10 mouse cellular contexts compared by ENCODE assay signal in the genomic region with DNA sequence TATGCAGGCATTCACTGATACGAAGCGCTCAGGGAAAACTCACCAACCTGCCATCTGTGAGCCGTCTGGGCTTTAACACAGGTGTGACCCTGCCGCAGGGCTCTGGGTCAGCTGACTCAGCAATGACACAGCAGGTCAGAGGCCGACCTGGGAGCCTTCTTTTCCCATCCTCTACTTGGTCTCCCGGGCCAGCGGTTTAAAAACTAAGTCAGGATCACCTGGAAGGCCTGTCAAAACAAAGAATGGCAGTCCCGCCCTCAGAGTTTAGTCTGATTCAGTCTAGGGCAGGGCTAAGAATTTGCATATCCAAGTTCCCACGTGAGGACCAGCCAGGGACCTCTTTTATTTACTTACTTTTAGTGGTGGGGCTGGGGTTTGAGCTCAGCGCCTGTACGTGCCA. TPM values are rescaled to one million over a fixed set of nuclear protein-coding genes. Genes with fewer than 3 reads are reported as not detected.
DNase-seq lines count a peak whose midpoint lies in the region; ATAC-seq lines count a peak whose summit lies in the region.
"Had no signal": no experiment of that assay in that cellular context is flagged by ENCODE, and none has a peak within 500 bp of the region (broad histone marks: within the 10 kb centered on the region; RNA-seq: fewer than 3 reads in every experiment).

No protein-coding gene starts in this region.

- H3K36me3 ChIP-seq in forebrain, embryonic 10.5 days (replicated peaks): no peaks in the 10 kb centered on the region
- H3K36me3 ChIP-seq in forebrain, embryonic 16.5 days (ENCODE audit: control insufficient read depth, insufficient read depth): no peaks in the 10 kb centered on the region
- no peaks in the 10 kb centered on the region for H3K36me3 ChIP-seq in midbrain, embryonic 12.5 days
- no peaks in the 10 kb centered on the region for H3K36me3 ChIP-seq in midbrain, embryonic 11.5 days (ENCODE audit: control insufficient read depth, insufficient read depth, low read length)
- H3K36me3 ChIP-seq in limb, embryonic 10.5 days: no peaks in the 10 kb centered on the region

- H3K9ac ChIP-seq in forebrain, embryonic 16.5 days (replicated peaks; ENCODE audit: low read depth, low read length): no peak overlapping the region
- H3K9ac ChIP-seq in midbrain, embryonic 12.5 days (replicated peaks): no peak overlapping the region
- H3K9ac ChIP-seq in midbrain, embryonic 11.5 days (ENCODE audit: low read length): no peak overlapping the region

- no peak for DNase-seq in forebrain, embryonic 10.5 days (ENCODE audit: extremely low spot score, low spot score)
- DNase-seq in midbrain, embryonic 11.5 days (ENCODE audit: low spot score, missing footprints): no peak
- DNase-seq in limb, embryonic 10.5 days (ENCODE audit: low spot score): no peak
- peak; percentile 34 for DNase-seq in thymus, postnatal 25 days
- no peak for DNase-seq in adrenal gland, postnatal 4 days (ENCODE audit: low spot score in 2 of 2)
- DNase-seq in layer of hippocampus, adult 11-12 months (ENCODE audit: low spot score): no peak

- peaks cover 99% of the 10 kb centered on the region for H3K27me3 ChIP-seq in forebrain, embryonic 10.5 days (ENCODE audit: poor library complexity, severe bottlenecking)
- H3K27me3 ChIP-seq in forebrain, embryonic 16.5 days (replicated peaks; ENCODE audit: control insufficient read depth, insufficient read depth, low read length): peaks cover 13% of the 10 kb centered on the region; the same call in 1 of the 2 replicates
- H3K27me3 ChIP-seq in midbrain, embryonic 12.5 days: peaks cover 75% of the 10 kb centered on the region
- peaks cover 42% of the 10 kb centered on the region for H3K27me3 ChIP-seq in midbrain, embryonic 11.5 days (ENCODE audit: control insufficient read depth, insufficient read depth, low read length)
- H3K27me3 ChIP-seq in limb, embryonic 10.5 days (ENCODE audit: low read depth, poor library complexity, severe bottlenecking): peaks cover 96% of the 10 kb centered on the region

- 7% methylated on average over 11 of the region's 11 CpGs for WGBS in forebrain, embryonic 10.5 days
- 11% methylated on average over 11 of the region's 11 CpGs for WGBS in forebrain, embryonic 16.5 days
- WGBS in midbrain, embryonic 12.5 days: 11% methylated on average over 11 of the region's 11 CpGs
- 13% methylated on average over 11 of the region's 11 CpGs for WGBS in midbrain, embryonic 11.5 days
- 1% methylated on average over 11 of the region's 11 CpGs for WGBS in limb, embryonic 10.5 days

- no peak overlapping the region for H3K27ac ChIP-seq in forebrain, embryonic 10.5 days
- no peak overlapping the region for H3K27ac ChIP-seq in forebrain, embryonic 16.5 days (ENCODE audit: low read length)
- H3K27ac ChIP-seq in midbrain, embryonic 12.5 days (replicated peaks): no peak overlapping the region
- H3K27ac ChIP-seq in midbrain, embryonic 11.5 days (ENCODE audit: low read depth, low read length): no peak overlapping the region
- peak overlapping the region; percentile 31; the same call in 1 of the 2 replicates for H3K27ac ChIP-seq in limb, embryonic 10.5 days

- peaks cover 91% of the 10 kb centered on the region for H3K4me1 ChIP-seq in forebrain, embryonic 10.5 days
- peaks cover 36% of the 10 kb centered on the region for H3K4me1 ChIP-seq in forebrain, embryonic 16.5 days (replicated peaks; ENCODE audit: control insufficient read depth, insufficient read depth, low read length)
- H3K4me1 ChIP-seq in midbrain, embryonic 12.5 days: peaks cover 71% of the 10 kb centered on the region
- H3K4me1 ChIP-seq in midbrain, embryonic 11.5 days (ENCODE audit: control insufficient read depth, insufficient read depth, low read length): peaks cover 19% of the 10 kb centered on the region
- peaks cover 75% of the 10 kb centered on the region for H3K4me1 ChIP-seq in limb, embryonic 10.5 days

- no peak overlapping the region for H3K4me2 ChIP-seq in forebrain, embryonic 16.5 days (ENCODE audit: low read length)
- H3K4me2 ChIP-seq in midbrain, embryonic 12.5 days (replicated peaks): peak overlapping the region; percentile 55
- no peak overlapping the region for H3K4me2 ChIP-seq in midbrain, embryonic 11.5 days

- H3K4me3 ChIP-seq in forebrain, embryonic 10.5 days: peak overlapping the region; percentile 49
- H3K4me3 ChIP-seq in forebrain, embryonic 16.5 days (replicated peaks; ENCODE audit: low read length): no peak overlapping the region
- H3K4me3 ChIP-seq in midbrain, embryonic 12.5 days: no peak overlapping the region
- H3K4me3 ChIP-seq in midbrain, embryonic 11.5 days (ENCODE audit: low read depth, low read length): no peak overlapping the region
- H3K4me3 ChIP-seq in limb, embryonic 10.5 days: peak overlapping the region; percentile 45

- no peaks in the 10 kb centered on the region for H3K9me3 ChIP-seq in forebrain, embryonic 10.5 days
- no peaks in the 10 kb centered on the region for H3K9me3 ChIP-seq in forebrain, embryonic 16.5 days (ENCODE audit: control insufficient read depth, low read length)
- no peaks in the 10 kb centered on the region for H3K9me3 ChIP-seq in midbrain, embryonic 12.5 days
- H3K9me3 ChIP-seq in midbrain, embryonic 11.5 days (ENCODE audit: control insufficient read depth, low read length): no peaks in the 10 kb centered on the region
- no peaks in the 10 kb centered on the region for H3K9me3 ChIP-seq in limb, embryonic 10.5 days (replicated peaks)

- ATAC-seq in forebrain, embryonic 16.5 days: no peak
- no peak for ATAC-seq in midbrain, embryonic 12.5 days (ENCODE audit: low FRiP score, low read depth)
- no peak for ATAC-seq in midbrain, embryonic 11.5 days (ENCODE audit: low FRiP score)
- ATAC-seq: inflammation-experienced regulatory T-cells, adult 6 months had no signal

RNA-seq across cellular contexts. Expression of a gene that starts 4.2 kb away (rescaled TPM):
- polyA plus RNA-seq in forebrain, embryonic 10.5 days (2016; fragmentation: Nextera tagmentation; extraction: Ambion mirVana): 3.4 and 3.9 TPM in 2 replicates
- 0.39 and 0.60 TPM in 2 replicates for polyA plus RNA-seq in forebrain, embryonic 16.5 days (2015; fragmentation: Nextera tagmentation; extraction: Ambion mirVana)
- polyA plus RNA-seq in midbrain, embryonic 12.5 days (2016; fragmentation: Nextera tagmentation; extraction: Ambion mirVana): 4.0 and 6.7 TPM in 2 replicates
- polyA plus RNA-seq in midbrain, embryonic 11.5 days (2014; fragmentation: Nextera tagmentation; extraction: Ambion mirVana): 3.1 and 3.2 TPM in 2 replicates
- 7.5 and 11.0 TPM in 2 replicates for polyA plus RNA-seq in limb, embryonic 10.5 days (2016; fragmentation: Nextera tagmentation; extraction: Ambion mirVana)
- total RNA-seq in adrenal gland, postnatal 4 days (2021): under 1 TPM; 0.14 to 0.22 TPM
- total RNA-seq: adrenal gland, adult 18-20 months had no signal
- polyA plus RNA-seq: inflammation-experienced regulatory T-cells, adult 6 months had no signal

Comparison
In these comparisons a context has a peak if more than half of its experiments do, and no peak if none do; other contexts are left out.
1. H3K4me3 ChIP-seq: peak in forebrain, embryonic 10.5 days (single experiment) and limb, embryonic 10.5 days (single experiment); none in forebrain, embryonic 16.5 days (single experiment), midbrain, embryonic 12.5 days (single experiment) and midbrain, embryonic 11.5 days (single experiment).